Mouse (Mus musculus) heart, embryonic 13.5 days (tissue): ENCODE measurements around the gene Dcdc2b. TPM values are rescaled to one million over a fixed set of nuclear protein-coding genes. Genes with fewer than 3 reads are reported as not detected.

Experiments used
- polyA plus RNA-seq: library from polyadenylated mRNA; unstranded; fragments of >200 nt; fragmentation: Nextera tagmentation; extraction: Ambion mirVana; gene quantifications from 2 replicates; pipeline ENCODE4 v1.2.1, GENCODE M21; 2015

Dcdc2b gene
- polyA plus RNA-seq, 1 experiment from 2014 or later = 1.3 TPM

Other genes with a start within 250 kb of the Dcdc2b start
- 9.9 and 11.0 TPM in 2 replicates for gene Zbtb8a, start 236.1 kb downstream of the Dcdc2b start, polyA plus RNA-seq
- gene Zbtb8b, start 173.4 kb downstream of the Dcdc2b start, polyA plus RNA-seq = 3.9 and 4.7 TPM in 2 replicates
- 25.4 and 26.9 TPM in 2 replicates for gene Bsdc1, start 152.7 kb downstream of the Dcdc2b start, polyA plus RNA-seq
- not detected in 2 replicates for gene Tssk3, start 123.2 kb downstream of the Dcdc2b start, polyA plus RNA-seq
- gene Fam229a, start 123.1 kb downstream of the Dcdc2b start, polyA plus RNA-seq = not detected in 2 replicates
- gene Marcksl1, start 100.7 kb downstream of the Dcdc2b start, polyA plus RNA-seq = 383 and 399 TPM in 2 replicates
- 127 and 141 TPM in 2 replicates for gene Hdac1, start 71.5 kb downstream of the Dcdc2b start, polyA plus RNA-seq
- gene Lck, start 40.6 kb downstream of the Dcdc2b start, polyA plus RNA-seq = 2.8 and 7.0 TPM in 2 replicates
- gene Fam167b, start 35.7 kb downstream of the Dcdc2b start, polyA plus RNA-seq = 4.7 and 7.3 TPM in 2 replicates
- gene Eif3i, start 13.6 kb downstream of the Dcdc2b start, polyA plus RNA-seq = 169 and 189 TPM in 2 replicates
- 160 and 179 TPM in 2 replicates for gene Tmem234, start 13.6 kb downstream of the Dcdc2b start, polyA plus RNA-seq
- 20.4 and 23.6 TPM in 2 replicates for gene Iqcc, start 4.8 kb upstream of the Dcdc2b start, polyA plus RNA-seq
- gene Ccdc28b, start 9.7 kb upstream of the Dcdc2b start, polyA plus RNA-seq = 41.1 and 46.1 TPM in 2 replicates
- 47.5 and 49.4 TPM in 2 replicates for gene Txlna, start 26.8 kb upstream of the Dcdc2b start, polyA plus RNA-seq
- 13.3 TPM in 2 replicates for gene Kpna6, start 58.5 kb upstream of the Dcdc2b start, polyA plus RNA-seq
- 6.7 and 6.9 TPM in 2 replicates for gene Tmem39b, start 82.6 kb upstream of the Dcdc2b start, polyA plus RNA-seq
- gene Khdrbs1, start 128.0 kb upstream of the Dcdc2b start, polyA plus RNA-seq = 75.6 and 77.5 TPM in 2 replicates
- 326 and 374 TPM in 2 replicates for gene Ptp4a2, start 197.0 kb upstream of the Dcdc2b start, polyA plus RNA-seq